8 mouse cellular contexts compared by ENCODE assay signal in the genomic region with DNA sequence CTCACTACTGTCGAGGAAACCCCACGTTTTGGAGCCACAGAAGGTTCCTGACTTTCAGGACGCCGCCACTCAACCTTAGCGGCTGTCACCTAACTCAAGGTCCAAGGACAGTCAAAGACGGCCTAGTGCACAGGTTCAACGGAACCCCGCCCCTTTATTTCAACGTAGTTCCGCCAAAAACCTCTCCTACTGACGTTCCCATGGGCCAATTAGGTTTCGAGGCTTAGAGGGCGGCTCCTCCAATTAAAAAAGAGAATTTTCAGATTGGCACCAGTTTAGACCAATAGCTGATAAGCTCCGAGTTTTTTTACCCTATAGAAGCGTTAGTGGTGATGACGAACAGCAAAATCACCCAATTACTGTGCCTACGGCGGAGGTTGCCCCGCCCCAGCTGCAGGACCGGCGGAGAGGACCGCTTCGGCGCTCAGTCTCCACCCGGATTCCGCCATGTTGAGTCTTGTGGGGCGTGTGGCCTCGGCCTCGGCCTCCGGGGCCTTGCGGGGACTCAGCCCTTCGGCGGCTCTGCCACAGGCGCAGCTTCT. TPM values are rescaled to one million over a fixed set of nuclear protein-coding genes. Genes with fewer than 3 reads are reported as not detected.
DNase-seq lines count a peak whose midpoint lies in the region; ATAC-seq lines count a peak whose summit lies in the region.

Gene Atp5b (plus strand): TSS at position 394 of the 542 bp plus-strand sequence.

- peaks cover 9% of the 10 kb centered on the region; the same call in 1 of the 2 replicates for H3K4me1 ChIP-seq in lung, embryonic 16.5 days (replicated peaks; ENCODE audit: control insufficient read depth, insufficient read depth, low read length)

- peak; percentile 100 for DNase-seq in MEL-GATA-1-ER (ENCODE audit: extremely low read depth, low read depth)
- DNase-seq in cerebellum, adult 8-10 months: peak; percentile 99
- peak; percentile 100 for DNase-seq in forelimb bud, embryonic 11.5 days (ENCODE audit: low read depth, low spot score)
- peak; percentile 100 for DNase-seq in layer of hippocampus, adult 9-10 months (ENCODE audit: low spot score)
- DNase-seq in ovary, postnatal 10 days (ENCODE audit: low spot score): peak; percentile 93
- DNase-seq in thymus, postnatal 10 days (ENCODE audit: low spot score in 2 of 2): peak; percentile 97 to 98

- H3K4me3 ChIP-seq in lung, embryonic 16.5 days (ENCODE audit: low read length): peak within 1 kb of the TSS; percentile 100

- peak within 1 kb of the TSS; percentile 73 for H3K4me2 ChIP-seq in lung, embryonic 16.5 days (ENCODE audit: low read depth, low read length)

- H3K36me3 ChIP-seq in lung, embryonic 16.5 days (ENCODE audit: control insufficient read depth, insufficient read depth, low read length): peaks cover 28% of the 10 kb centered on the region

- ATAC-seq in hematopoietic stem cell, adult 5-6 weeks (replicated peaks in 1 of 2; ENCODE audit: insufficient read depth in 1 of 2, low FRiP score in 2 of 2, low TSS enrichment in 1 of 2, low read depth in 1 of 2, poor library complexity in 2 of 2, severe bottlenecking in 2 of 2): peak; percentile 94 to 97
- ATAC-seq in lung, embryonic 16.5 days (ENCODE audit: low read depth): peak; percentile 99

- peak within 1 kb of the TSS; percentile 83 for H3K27ac ChIP-seq in lung, embryonic 16.5 days (ENCODE audit: low read length)

- H3K9ac ChIP-seq in lung, embryonic 16.5 days (ENCODE audit: low read length): peak within 1 kb of the TSS; percentile 99

- no peaks in the 10 kb centered on the region for H3K27me3 ChIP-seq in lung, embryonic 16.5 days (ENCODE audit: control insufficient read depth, insufficient read depth, low read depth, low read length)

- WGBS in lung, embryonic 16.5 days: under 1% methylated on average over 34 of the region's 34 CpGs

- H3K9me3 ChIP-seq in lung, embryonic 16.5 days (ENCODE audit: control insufficient read depth, low read length): no peaks in the 10 kb centered on the region

RNA-seq across cellular contexts. Expression of gene Atp5b, which starts in this region (rescaled TPM):
- 1,271 and 2,840 TPM in 2 replicates for total RNA-seq in hematopoietic stem cell, adult 5-6 weeks (2017)
- polyA plus RNA-seq in lung, embryonic 16.5 days (2015; fragmentation: Nextera tagmentation; extraction: Ambion mirVana): 2,116 and 2,117 TPM in 2 replicates

Comparison
In these comparisons a context has a peak if more than half of its experiments do, and no peak if none do; other contexts are left out.
1. Peak in every context shown above with its lines: DNase-seq, ATAC-seq, H3K4me3 ChIP-seq and H3K27ac ChIP-seq.